Mouse (Mus musculus) CH12F3 (cell line): ENCODE measurements around the gene Vps13a.

Experiments used
- in situ Hi-C: fragments of 300-500 bp; cut with MboI; formaldehyde crosslinking; loops from 2 replicates; pipeline ENCODE4 v1.14.3; 2020; ENCODE audit warnings: low sequenced_read_pairs

Gene Vps13a

GRCm38 (mm10) chr19:16585379-16585778 lies 195.4 kb downstream of the Vps13a start:
- in situ Hi-C loops = loop anchor here (25.0 kb wide), 1 partner anchor 523 kb away; no protein-coding TSS in a partner anchor

- in situ Hi-C loops = loop anchor here (25.0 kb wide), 1 partner anchor 522 kb away; no protein-coding TSS in a partner anchor
Measured at GRCm38 (mm10) chr19:16584546-16584945, 196.2 kb downstream of the Vps13a start.

GRCm38 (mm10) chr19:16580501-16580900 lies 200.2 kb downstream of the Vps13a start:
- in situ Hi-C loops = loop anchor here (25.0 kb wide), 1 partner anchor 518 kb away; no protein-coding TSS in a partner anchor

- in situ Hi-C loops = loop anchor here (25.0 kb wide), 1 partner anchor 517 kb away; no protein-coding TSS in a partner anchor
Measured at GRCm38 (mm10) chr19:16579656-16580260, 201.0 kb downstream of the Vps13a start.

- in situ Hi-C loops = loop anchor here (25.0 kb wide), 1 partner anchor 514 kb away; no protein-coding TSS in a partner anchor
Measured at GRCm38 (mm10) chr19:16576790-16577189, 203.9 kb downstream of the Vps13a start.
